Mouse (Mus musculus): ENCODE measurements around the gene Msl3. TPM values are rescaled to one million over a fixed set of nuclear protein-coding genes. Genes with fewer than 3 reads are reported as not detected.
A peak's percentile ranks its signal among the peaks of the same experiment; 100 is the strongest.
"Not testable (repeated sequence)": the region's sequence is repeated elsewhere in the genome, so short reads cannot be mapped to it uniquely, and the experiment has no call there.

The Msl3 gene
- 40.6 and 41.7 TPM in 2 replicates for polyA plus RNA-seq (2015; fragmentation: Nextera tagmentation; extraction: Ambion mirVana)

- Histone ChIP-seq H3K4me2 (peak within 1 kb of the TSS; percentile 69), H3K27me3 (peaks cover 7% of the 10 kb centered on the region), H3K36me3 (peaks cover 3% of the 10 kb centered on the region; the same call in 1 of the 2 replicates), H3K4me3 (peak within 1 kb of the TSS; percentile 53), H3K4me1 (no peaks in the 10 kb centered on the region), H3K9me3 (no peaks in the 10 kb centered on the region), H3K9ac (peak within 1 kb of the TSS; percentile 45), H3K27ac (peak within 1 kb of the TSS; percentile 95)
- peak; percentile 95 for ATAC-seq (ENCODE audit: insufficient number of reproducible peaks, low FRiP score, low TSS enrichment, low read depth)
- 23% methylated on average over 86 of the region's 88 CpGs for WGBS
Measured at GRCm38 (mm10) chrX:168673525-168674406, at the start of gene Msl3. Gene Msl3 (minus strand): TSS chrX:168673898.

- Histone ChIP-seq H3K4me1 (no peaks in the 10 kb centered on the region), H3K4me2 (no peak overlapping the region), H3K9me3 (no peaks in the 10 kb centered on the region), H3K4me3 (no peak overlapping the region), H3K27ac (no peak overlapping the region), H3K9ac (no peak overlapping the region), H3K36me3 (no peaks in the 10 kb centered on the region), H3K27me3 (no peaks in the 10 kb centered on the region)
- 59% methylated on average over 2 of the region's 2 CpGs for WGBS
- no peak for ATAC-seq (ENCODE audit: insufficient number of reproducible peaks, low FRiP score, low TSS enrichment, low read depth)
Measured at GRCm38 (mm10) chrX:168717969-168718368, 44.3 kb upstream of the Msl3 start.

DNA sequence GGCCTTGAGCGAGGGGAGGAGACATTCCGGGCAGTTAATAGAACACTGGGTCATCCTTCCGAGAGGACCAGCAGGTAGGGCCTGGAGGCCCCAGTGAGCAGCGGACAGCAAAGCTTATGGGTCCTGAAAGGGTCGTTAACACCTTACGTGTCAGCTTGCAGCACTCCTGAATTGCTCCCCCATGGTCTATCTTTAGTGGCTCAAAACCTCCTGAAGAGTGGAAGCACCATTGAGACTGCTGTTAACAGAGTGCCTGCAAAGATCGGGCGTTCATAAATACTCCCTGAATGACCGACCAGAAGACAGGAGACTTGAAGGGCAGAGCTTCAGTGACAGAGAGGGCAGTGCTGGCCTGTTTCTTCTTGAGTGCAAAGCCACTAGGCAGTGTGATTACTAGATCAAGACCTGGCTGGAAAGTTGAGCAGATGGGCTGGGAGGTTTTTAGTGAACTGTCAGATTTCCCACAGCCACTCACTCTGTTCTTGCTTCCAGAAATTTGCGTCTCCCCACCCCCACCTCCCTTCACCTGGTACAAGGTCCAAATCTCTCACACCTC lies 787 bp upstream of the Msl3 start:
- Histone ChIP-seq H3K36me3 (peaks cover 3% of the 10 kb centered on the region; the same call in 1 of the 2 replicates), H3K4me1 (no peaks in the 10 kb centered on the region), H3K27ac (peak overlapping the region; percentile 95), H3K27me3 (peaks cover 7% of the 10 kb centered on the region), H3K4me3 (peak overlapping the region; percentile 53), H3K9ac (peak overlapping the region; percentile 37; the same call in 1 of the 2 replicates), H3K4me2 (peak overlapping the region; percentile 69), H3K9me3 (no peaks in the 10 kb centered on the region)
- WGBS = 32% methylated on average over 10 of the region's 10 CpGs
- ATAC-seq (ENCODE audit: insufficient number of reproducible peaks, low FRiP score, low TSS enrichment, low read depth) = peak; percentile 32; the same call in 1 of the 2 replicates

GRCm38 (mm10) chrX:168672913-168673524 lies 679 bp downstream of the Msl3 start:
- Histone ChIP-seq H3K4me3 (peak overlapping the region; percentile 53), H3K9me3 (no peaks in the 10 kb centered on the region), H3K27ac (peak overlapping the region; percentile 95), H3K9ac (peak overlapping the region; percentile 45), H3K27me3 (peaks cover 7% of the 10 kb centered on the region), H3K4me2 (peak overlapping the region; percentile 69), H3K36me3 (peaks cover 3% of the 10 kb centered on the region; the same call in 1 of the 2 replicates), H3K4me1 (no peaks in the 10 kb centered on the region)
- WGBS = 13% methylated on average over 30 of the region's 31 CpGs
- no peak for ATAC-seq (ENCODE audit: insufficient number of reproducible peaks, low FRiP score, low TSS enrichment, low read depth)

DNA sequence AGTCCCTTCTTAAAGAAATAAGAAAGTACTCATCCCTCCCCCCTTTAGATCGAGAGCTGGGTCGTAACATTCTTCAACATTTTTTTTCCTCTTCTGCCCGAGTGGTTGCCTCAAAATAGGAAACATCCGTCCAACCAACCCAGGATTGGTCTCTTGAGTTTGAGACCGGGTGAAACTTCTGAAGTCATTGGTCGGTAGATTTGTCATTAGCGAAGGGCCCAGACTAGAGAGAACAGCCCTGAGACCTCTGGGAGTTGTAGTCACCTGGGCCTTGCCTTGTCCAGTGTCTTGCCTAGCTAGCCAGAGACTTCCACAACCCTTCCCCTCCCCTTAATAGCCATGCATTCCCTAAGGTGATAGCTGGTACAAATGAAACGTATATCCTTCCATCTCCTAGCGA lies 1.3 kb downstream of the Msl3 start:
- Histone ChIP-seq H3K4me2 (peak overlapping the region; percentile 69), H3K27me3 (peaks cover 7% of the 10 kb centered on the region), H3K9me3 (no peaks in the 10 kb centered on the region), H3K4me1 (no peaks in the 10 kb centered on the region), H3K36me3 (peaks cover 3% of the 10 kb centered on the region; the same call in 1 of the 2 replicates), H3K27ac (peak overlapping the region; percentile 95), H3K9ac (no peak overlapping the region), H3K4me3 (peak overlapping the region; percentile 53)
- no peak for ATAC-seq (ENCODE audit: insufficient number of reproducible peaks, low FRiP score, low TSS enrichment, low read depth)
- 25% methylated on average over 9 of the region's 9 CpGs for WGBS

DNA sequence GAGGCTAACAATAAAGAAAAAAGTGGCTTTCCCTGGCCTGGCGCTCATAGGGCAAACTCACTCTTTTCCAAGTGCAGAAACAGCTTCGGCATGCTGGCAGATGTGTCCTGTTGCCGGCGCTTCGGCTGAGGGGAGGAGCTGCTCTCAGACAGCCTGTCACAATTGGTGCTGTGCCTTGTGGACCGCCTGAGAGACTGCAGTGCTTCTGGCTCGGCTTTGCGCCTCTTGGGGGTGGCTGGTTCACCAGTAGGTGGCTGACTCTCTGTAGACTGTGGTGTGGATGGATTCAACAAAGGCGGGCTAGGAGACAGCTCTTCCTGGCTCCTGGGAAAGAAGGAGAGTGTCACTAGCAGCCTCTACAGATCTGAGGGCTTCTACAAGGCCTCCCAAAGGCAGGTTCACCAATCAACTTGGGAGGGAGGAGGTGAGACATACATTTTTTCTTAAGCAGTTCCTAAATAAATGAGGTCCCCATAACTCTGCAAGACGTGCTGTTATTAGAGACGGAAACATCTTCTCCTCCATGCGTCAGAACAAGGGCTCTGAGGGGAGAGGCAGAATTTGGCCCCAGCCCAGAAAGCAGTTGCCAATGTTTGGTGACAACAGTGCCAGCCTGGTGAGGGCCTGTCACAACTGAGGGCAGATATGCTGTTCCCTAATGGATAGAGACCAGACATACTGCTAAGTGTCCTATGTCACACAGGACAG lies 9.6 kb downstream of the Msl3 start:
- Histone ChIP-seq H3K4me1 (no peaks in the 10 kb centered on the region), H3K4me2 (no peak overlapping the region), H3K9ac (no peak overlapping the region), H3K27me3 (no peaks in the 10 kb centered on the region), H3K27ac (no peak overlapping the region), H3K4me3 (no peak overlapping the region), H3K9me3 (no peaks in the 10 kb centered on the region), H3K36me3 (peaks cover 4% of the 10 kb centered on the region; the same call in 1 of the 2 replicates)
- WGBS = 68% methylated on average over 12 of the region's 12 CpGs
- ATAC-seq (ENCODE audit: insufficient number of reproducible peaks, low FRiP score, low TSS enrichment, low read depth) = no peak

- no peaks in the 10 kb centered on the region for H3K27me3 ChIP-seq
- H3K4me3 ChIP-seq = no peak overlapping the region
- peaks cover 3% of the 10 kb centered on the region; the same call in 1 of the 2 replicates for H3K36me3 ChIP-seq
- ATAC-seq (ENCODE audit: insufficient number of reproducible peaks, low FRiP score, low TSS enrichment, low read depth) = no peak
- no peak overlapping the region for H3K27ac ChIP-seq
- H3K9me3 ChIP-seq = no peaks in the 10 kb centered on the region
- H3K4me1 ChIP-seq = no peaks in the 10 kb centered on the region
- no peak overlapping the region for H3K9ac ChIP-seq
- no peak overlapping the region for H3K4me2 ChIP-seq
- WGBS = 70% methylated on average over 4 of the region's 4 CpGs
Measured at GRCm38 (mm10) chrX:168660236-168660635, 13.5 kb downstream of the Msl3 start.

DNA sequence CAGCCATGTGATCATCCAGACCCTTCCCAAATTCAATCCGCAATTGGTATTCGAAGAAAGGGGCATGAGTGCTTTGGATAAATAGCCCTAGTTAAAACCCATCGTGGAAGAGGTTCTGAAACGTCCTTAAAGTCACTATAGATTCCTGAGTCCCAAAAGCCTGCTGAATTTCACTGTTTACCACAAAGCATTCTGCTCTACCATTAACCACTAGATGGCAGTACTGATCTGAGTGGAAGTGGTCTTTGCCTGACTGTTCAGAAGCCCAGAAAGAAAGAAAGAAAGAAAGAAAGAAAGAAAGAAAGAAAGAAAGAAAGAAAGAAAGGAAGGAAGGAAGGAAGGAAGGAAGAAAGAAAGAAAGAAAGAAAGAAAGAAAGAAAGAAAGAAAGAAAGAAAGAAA lies 13.9 kb downstream of the Msl3 start:
- ATAC-seq (ENCODE audit: insufficient number of reproducible peaks, low FRiP score, low TSS enrichment, low read depth); H3K27me3 ChIP-seq; H3K9ac ChIP-seq; H3K27ac ChIP-seq; H3K9me3 ChIP-seq; H3K36me3 ChIP-seq; H3K4me2 ChIP-seq; H3K4me3 ChIP-seq; H3K4me1 ChIP-seq: not testable (repeated sequence)
- WGBS = 53% methylated on average over 4 of the region's 4 CpGs

DNA sequence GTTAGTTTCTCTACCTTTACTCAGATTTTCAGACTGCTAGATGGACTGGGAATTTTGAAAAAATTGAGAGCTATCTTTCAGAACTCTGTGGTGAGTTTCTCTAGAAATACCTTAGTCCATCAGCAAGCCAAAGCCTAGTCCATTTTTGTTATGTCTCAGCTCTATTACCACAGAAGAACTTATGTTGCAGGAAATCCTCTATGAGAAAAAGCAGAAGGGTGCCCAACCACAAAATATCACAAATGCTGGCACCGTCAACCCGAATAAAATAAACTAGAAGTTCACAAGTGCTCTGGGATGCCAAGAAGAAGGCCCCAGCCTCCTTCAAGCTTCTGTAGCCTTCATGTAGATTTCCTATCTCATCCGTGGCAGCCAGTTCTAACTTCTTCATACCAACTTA lies 14.4 kb downstream of the Msl3 start:
- Histone ChIP-seq H3K36me3 (no peaks in the 10 kb centered on the region), H3K4me1 (no peaks in the 10 kb centered on the region), H3K9me3 (no peaks in the 10 kb centered on the region), H3K4me2 (no peak overlapping the region), H3K27ac (no peak overlapping the region), H3K27me3 (no peaks in the 10 kb centered on the region), H3K4me3 (no peak overlapping the region), H3K9ac (no peak overlapping the region)
- ATAC-seq (ENCODE audit: insufficient number of reproducible peaks, low FRiP score, low TSS enrichment, low read depth) = no peak
- WGBS = 93% methylated on average over 3 of the region's 3 CpGs

DNA sequence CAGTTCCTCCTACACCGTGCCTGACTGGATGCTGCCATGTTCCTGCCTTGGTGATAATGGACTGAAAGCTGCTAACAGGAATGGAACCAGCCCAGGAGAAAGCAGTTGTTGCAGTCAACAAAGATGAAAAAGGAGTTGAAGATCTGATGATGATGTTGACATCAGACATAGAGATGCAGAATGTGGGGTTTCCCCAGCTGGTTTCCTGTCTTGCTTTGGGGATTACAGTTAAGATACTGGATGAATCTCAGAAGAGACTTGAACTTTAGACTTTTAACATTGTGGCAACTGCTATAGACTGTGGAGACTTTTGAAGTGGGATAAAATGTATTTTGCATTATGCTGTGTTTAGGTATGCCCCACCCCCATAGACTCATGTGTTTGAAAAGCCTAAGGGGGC lies 15.9 kb downstream of the Msl3 start:
- H3K27me3 ChIP-seq = no peaks in the 10 kb centered on the region; the same call in 1 of the 2 replicates

GRCm38 (mm10) chrX:168649336-168649735 lies 24.4 kb downstream of the Msl3 start:
- no peaks in the 10 kb centered on the region for H3K9me3 ChIP-seq
- WGBS = 58% methylated on average over 2 of the region's 2 CpGs
- no peak overlapping the region for H3K4me2 ChIP-seq
- H3K27ac ChIP-seq = no peak overlapping the region
- H3K36me3 ChIP-seq = peaks cover 13% of the 10 kb centered on the region; the same call in 1 of the 2 replicates
- no peak overlapping the region for H3K9ac ChIP-seq
- ATAC-seq (ENCODE audit: insufficient number of reproducible peaks, low FRiP score, low TSS enrichment, low read depth) = no peak
- no peak overlapping the region for H3K4me3 ChIP-seq
- H3K4me1 ChIP-seq = no peaks in the 10 kb centered on the region
- H3K27me3 ChIP-seq = no peaks in the 10 kb centered on the region; the same call in none of the 2 replicates

More for the DNA sequence above, 15.9 kb downstream of the Msl3 start:
- Histone ChIP-seq H3K4me2 (no peak overlapping the region), H3K27ac (no peak overlapping the region), H3K4me3 (no peak overlapping the region), H3K4me1 (no peaks in the 10 kb centered on the region), H3K36me3 (0 out of 2 replicates have a peak, but pooled peaks cover 2% of the 10 kb centered on the region), H3K9ac (no peak overlapping the region), H3K9me3 (no peaks in the 10 kb centered on the region)
- no peak for ATAC-seq (ENCODE audit: insufficient number of reproducible peaks, low FRiP score, low TSS enrichment, low read depth)
- 84% methylated on average over 1 of the region's 1 CpGs for WGBS

All from limb, embryonic 15.5 days (tissue).